Mouse (Mus musculus) hindbrain, embryonic 16.5 days (tissue): ENCODE measurements around the gene Afap1l2. TPM values are rescaled to one million over a fixed set of nuclear protein-coding genes. Genes with fewer than 3 reads are reported as not detected.

Experiments used
- ATAC-seq: fragments of 200-750 bp; cut with Nextera tagmentation; 2 replicates; pipeline ENCODE4 v1.8.0; 2017; ENCODE audit warnings: moderate TSS enrichment, moderate library complexity
- H3K27ac ChIP-seq: fragments of 300-500 bp; sonication (generic); 2 replicates; pipeline ENCODE4 v1.5.1; 2014; ENCODE audit warnings: low read depth, mild to moderate bottlenecking, control low read depth, low read length, moderate library complexity
- H3K27me3 ChIP-seq: fragments of 300-500 bp; sonication (generic); replicated peaks from 2 replicates; pipeline ENCODE4 v1.6.1; 2014; ENCODE audit warnings: low read length; ENCODE audit not compliant: control insufficient read depth, insufficient read depth
- H3K36me3 ChIP-seq: fragments of 300-500 bp; sonication (generic); 2 replicates; pipeline ENCODE4 v1.6.1; 2014; ENCODE audit warnings: mild to moderate bottlenecking, low read length, moderate library complexity, mixed read lengths; ENCODE audit not compliant: control insufficient read depth, insufficient read depth
- H3K4me1 ChIP-seq: fragments of 300-500 bp; sonication (generic); 2 replicates; pipeline ENCODE4 v1.6.1; 2014; ENCODE audit warnings: low read depth, low read length; ENCODE audit not compliant: control insufficient read depth, insufficient read depth
- H3K4me2 ChIP-seq: fragments of 300-500 bp; sonication (generic); 2 replicates; pipeline ENCODE4 v1.6.1; 2014; ENCODE audit warnings: mild to moderate bottlenecking, low read length, control low read depth, moderate library complexity
- H3K4me3 ChIP-seq: fragments of 300-500 bp; sonication (generic); 2 replicates; pipeline ENCODE4 v1.5.1; 2014; ENCODE audit warnings: mild to moderate bottlenecking, low read length, control low read depth, moderate library complexity
- H3K9ac ChIP-seq: fragments of 300-500 bp; sonication (generic); 2 replicates; pipeline ENCODE4 v1.6.1; 2014; ENCODE audit warnings: low read depth, mild to moderate bottlenecking, control low read depth, low read length, moderate library complexity
- H3K9me3 ChIP-seq: fragments of 300-500 bp; sonication (generic); 2 replicates; pipeline ENCODE4 v1.6.1; 2014; ENCODE audit warnings: mild to moderate bottlenecking, low read length, moderate library complexity; ENCODE audit not compliant: control insufficient read depth
- WGBS: fragments of 180-500 bp; shearing (Covaris S2); extraction: QIAGEN DNeasy Blood & Tissue Kit; methylation state at CpG from one replicate; pipeline ENCODE4 v1.1.7; 2014; 5-methylcytosine and 5-hydroxymethylcytosine counted together
- polyA plus RNA-seq: library from polyadenylated mRNA; unstranded; fragments of >200 nt; fragmentation: Nextera tagmentation; extraction: Ambion mirVana; gene quantifications from 2 replicates; pipeline ENCODE4 v1.2.1, GENCODE M21; 2015

Afap1l2 gene
- polyA plus RNA-seq, 1 experiment from 2014 or later: 13.9 TPM

- no peaks in the 10 kb centered on the region for H3K27me3 ChIP-seq
- no peaks in the 10 kb centered on the region for H3K9me3 ChIP-seq
- peak overlapping the region; percentile 17 for H3K4me2 ChIP-seq
- H3K4me1 ChIP-seq: peaks cover 11% of the 10 kb centered on the region
- ATAC-seq: peak; percentile 88
- 23% methylated on average over 14 of the region's 14 CpGs for WGBS
- no peaks in the 10 kb centered on the region for H3K36me3 ChIP-seq
- H3K4me3 ChIP-seq: no peak overlapping the region
- peak overlapping the region; percentile 47; the same call in 1 of the 2 replicates for H3K9ac ChIP-seq
- H3K27ac ChIP-seq: 0 out of 2 replicates have a peak overlapping the region, but pooled peaks have one; percentile 44
These were observed 17.5 kb downstream of the Afap1l2 start for GRCm38 (mm10) chr19:56990367-56991111.

GRCm38 (mm10) chr19:56989171-56989570 is 18.9 kb downstream of the Afap1l2 start:
- Histone ChIP-seq H3K9me3 (no peaks in the 10 kb centered on the region), H3K9ac (no peak overlapping the region), H3K4me2 (no peak overlapping the region), H3K27ac (0 out of 2 replicates have a peak overlapping the region, but pooled peaks have one; percentile 27), H3K36me3 (no peaks in the 10 kb centered on the region), H3K4me1 (peaks cover 11% of the 10 kb centered on the region), H3K4me3 (no peak overlapping the region), H3K27me3 (no peaks in the 10 kb centered on the region)
- WGBS: 79% methylated on average over 8 of the region's 8 CpGs
- ATAC-seq: no peak

GRCm38 (mm10) chr19:56984229-56984628 is 23.8 kb downstream of the Afap1l2 start:
- no peak overlapping the region for H3K4me2 ChIP-seq
- 66% methylated on average over 4 of the region's 4 CpGs for WGBS
- no peaks in the 10 kb centered on the region for H3K9me3 ChIP-seq

GRCm38 (mm10) chr19:56983757-56984156 is 24.3 kb downstream of the Afap1l2 start:
- Histone ChIP-seq H3K27me3 (no peaks in the 10 kb centered on the region), H3K4me1 (no peaks in the 10 kb centered on the region; the same call in 1 of the 2 replicates), H3K27ac (no peak overlapping the region), H3K9me3 (no peaks in the 10 kb centered on the region), H3K4me2 (no peak overlapping the region), H3K9ac (no peak overlapping the region), H3K36me3 (no peaks in the 10 kb centered on the region), H3K4me3 (no peak overlapping the region)
- ATAC-seq: no peak
- 50% methylated on average over 10 of the region's 10 CpGs for WGBS

More at GRCm38 (mm10) chr19:56984229-56984628, 23.8 kb downstream of the Afap1l2 start:
- Histone ChIP-seq H3K36me3 (no peaks in the 10 kb centered on the region), H3K27ac (no peak overlapping the region), H3K4me3 (no peak overlapping the region), H3K27me3 (no peaks in the 10 kb centered on the region), H3K4me1 (no peaks in the 10 kb centered on the region; the same call in 1 of the 2 replicates), H3K9ac (no peak overlapping the region)
- no peak for ATAC-seq

- Histone ChIP-seq H3K27ac (no peak overlapping the region), H3K4me3 (no peak overlapping the region), H3K27me3 (no peaks in the 10 kb centered on the region), H3K4me1 (no peaks in the 10 kb centered on the region; the same call in 1 of the 2 replicates), H3K9ac (no peak overlapping the region), H3K9me3 (no peaks in the 10 kb centered on the region), H3K4me2 (no peak overlapping the region), H3K36me3 (no peaks in the 10 kb centered on the region)
- no peak for ATAC-seq
- 69% methylated on average over 9 of the region's 9 CpGs for WGBS
These were observed 26.3 kb downstream of the Afap1l2 start for GRCm38 (mm10) chr19:56981760-56982159.

- no peak overlapping the region for H3K4me3 ChIP-seq
- H3K9ac ChIP-seq: no peak overlapping the region
- no peaks in the 10 kb centered on the region for H3K9me3 ChIP-seq
- H3K4me2 ChIP-seq: no peak overlapping the region
- 88% methylated on average over 2 of the region's 2 CpGs for WGBS
- no peaks in the 10 kb centered on the region for H3K36me3 ChIP-seq
- no peak overlapping the region for H3K27ac ChIP-seq
- H3K27me3 ChIP-seq: no peaks in the 10 kb centered on the region
- ATAC-seq: no peak
- no peaks in the 10 kb centered on the region; the same call in 1 of the 2 replicates for H3K4me1 ChIP-seq
These were observed 27.2 kb downstream of the Afap1l2 start for GRCm38 (mm10) chr19:56980803-56981202.

GRCm38 (mm10) chr19:56976962-56977948 is 30.8 kb downstream of the Afap1l2 start:
- Histone ChIP-seq H3K27ac (peak overlapping the region; percentile 73), H3K4me2 (no peak overlapping the region), H3K27me3 (no peaks in the 10 kb centered on the region), H3K4me3 (no peak overlapping the region), H3K36me3 (no peaks in the 10 kb centered on the region), H3K4me1 (no peaks in the 10 kb centered on the region; the same call in 1 of the 2 replicates), H3K9me3 (no peaks in the 10 kb centered on the region), H3K9ac (no peak overlapping the region)
- WGBS: 48% methylated on average over 19 of the region's 19 CpGs
- peak; percentile 74 for ATAC-seq

- Histone ChIP-seq H3K27ac (no peak overlapping the region), H3K27me3 (no peaks in the 10 kb centered on the region), H3K36me3 (no peaks in the 10 kb centered on the region), H3K4me2 (no peak overlapping the region), H3K9me3 (no peaks in the 10 kb centered on the region), H3K9ac (no peak overlapping the region), H3K4me3 (no peak overlapping the region), H3K4me1 (no peaks in the 10 kb centered on the region; the same call in 1 of the 2 replicates)
- ATAC-seq: no peak
- WGBS: 84% methylated on average over 5 of the region's 5 CpGs
These were observed 31.5 kb downstream of the Afap1l2 start for GRCm38 (mm10) chr19:56976515-56976914.

GRCm38 (mm10) chr19:56975502-56975901 is 32.5 kb downstream of the Afap1l2 start:
- H3K4me1 ChIP-seq: no peaks in the 10 kb centered on the region; the same call in 1 of the 2 replicates
- no peak overlapping the region for H3K4me2 ChIP-seq
- H3K9ac ChIP-seq: no peak overlapping the region
- no peaks in the 10 kb centered on the region for H3K27me3 ChIP-seq
- no peak overlapping the region for H3K4me3 ChIP-seq
- 82% methylated on average over 3 of the region's 3 CpGs for WGBS
- H3K9me3 ChIP-seq: no peaks in the 10 kb centered on the region
- no peak for ATAC-seq
- H3K36me3 ChIP-seq: no peaks in the 10 kb centered on the region
- H3K27ac ChIP-seq: no peak overlapping the region
